Mouse (Mus musculus) midbrain, embryonic 10.5 days (tissue): Measurements from ENCODE around the gene Csrp1. TPM values are rescaled to one million over a fixed set of nuclear protein-coding genes. Genes with fewer than 3 reads are reported as not detected.

Source experiments
- DNase-seq: peaks from one replicate; pipeline ENCODE4 v3.0.0-alpha.2; 2017; ENCODE audit warnings: low spot score
- H3K27ac ChIP-seq: fragments of 300-500 bp; sonication (generic); replicated peaks from 2 replicates; pipeline ENCODE4 v1.5.1; 2016; ENCODE audit warnings: mild to moderate bottlenecking
- H3K27me3 ChIP-seq: fragments of 300-500 bp; sonication (generic); 2 replicates; pipeline ENCODE4 v1.6.1; 2016; ENCODE audit warnings: low read depth, mild to moderate bottlenecking; ENCODE audit not compliant: poor library complexity, severe bottlenecking
- H3K36me3 ChIP-seq: fragments of 300-500 bp; sonication (generic); 2 replicates; pipeline ENCODE4 v1.6.1; 2016; ENCODE audit warnings: mild to moderate bottlenecking, moderate library complexity
- H3K4me1 ChIP-seq: fragments of 300-500 bp; sonication (generic); 2 replicates; pipeline ENCODE4 v1.6.1; 2016
- H3K4me3 ChIP-seq: fragments of 300-500 bp; sonication (generic); 2 replicates; pipeline ENCODE4 v1.5.1; 2016; ENCODE audit warnings: mild to moderate bottlenecking, moderate library complexity
- H3K9me3 ChIP-seq: fragments of 300-500 bp; sonication (generic); replicated peaks from 2 replicates; pipeline ENCODE4 v1.6.1; 2016; ENCODE audit warnings: mild to moderate bottlenecking
- WGBS: fragments of 180-500 bp; shearing (Covaris S2); methylation state at CpG from one replicate; pipeline ENCODE4 v1.1.7; 2016; 5-methylcytosine and 5-hydroxymethylcytosine counted together
- polyA plus RNA-seq: library from polyadenylated mRNA; unstranded; fragments of >200 nt; fragmentation: Nextera tagmentation; extraction: Ambion mirVana; gene quantifications from 2 replicates; pipeline ENCODE4 v1.2.1, GENCODE M21; 2016

Gene Csrp1
- polyA plus RNA-seq, result 41.9 and 44.9 TPM in 2 replicates

- no peaks in the 10 kb centered on the region for H3K36me3 ChIP-seq
- no peak for DNase-seq
- no peak within 1 kb of the TSS for H3K4me3 ChIP-seq
- 0 out of 2 replicates have a peak, but pooled peaks cover 3% of the 10 kb centered on the region for H3K27me3 ChIP-seq
- no peak within 1 kb of the TSS for H3K27ac ChIP-seq
- H3K9me3 ChIP-seq, result no peaks in the 10 kb centered on the region
- WGBS, result 67% methylated on average over 6 of the region's 6 CpGs
- 0 out of 2 replicates have a peak, but pooled peaks cover 3% of the 10 kb centered on the region for H3K4me1 ChIP-seq
Observed at GRCm38 (mm10) chr1:135719983-135720382, at the start of gene Csrp1. Gene Csrp1, plus strand, starts transcription at chr1:135720061.

- 11% methylated on average over 13 of the region's 13 CpGs for WGBS
- H3K27me3 ChIP-seq, result peaks cover 8% of the 10 kb centered on the region; the same call in 1 of the 2 replicates
- peak; percentile 85 for DNase-seq
- peak overlapping the region; percentile 78 for H3K27ac ChIP-seq
- no peaks in the 10 kb centered on the region for H3K36me3 ChIP-seq
- no peaks in the 10 kb centered on the region for H3K9me3 ChIP-seq
- H3K4me1 ChIP-seq, result peaks cover 36% of the 10 kb centered on the region
- H3K4me3 ChIP-seq, result no peak overlapping the region
Observed at GRCm38 (mm10) chr1:135670397-135671130, 49.3 kb upstream of the Csrp1 start.

- DNase-seq, result no peak
- Histone ChIP-seq H3K4me1 (peaks cover 41% of the 10 kb centered on the region), H3K4me3 (no peak overlapping the region), H3K36me3 (no peaks in the 10 kb centered on the region), H3K9me3 (no peaks in the 10 kb centered on the region), H3K27me3 (peaks cover 8% of the 10 kb centered on the region; the same call in 1 of the 2 replicates), H3K27ac (no peak overlapping the region)
- WGBS, result 29% methylated on average over 1 of the region's 1 CpGs
Observed at GRCm38 (mm10) chr1:135671406-135671805, 48.5 kb upstream of the Csrp1 start.

- Histone ChIP-seq H3K27ac (no peak overlapping the region), H3K27me3 (peaks cover 8% of the 10 kb centered on the region; the same call in 1 of the 2 replicates), H3K9me3 (no peaks in the 10 kb centered on the region), H3K36me3 (no peaks in the 10 kb centered on the region), H3K4me3 (no peak overlapping the region), H3K4me1 (peaks cover 46% of the 10 kb centered on the region)
- no peak for DNase-seq
- WGBS, result 80% methylated on average over 8 of the region's 8 CpGs
Observed at GRCm38 (mm10) chr1:135671956-135672355, 47.9 kb upstream of the Csrp1 start.

- Histone ChIP-seq H3K9me3 (no peaks in the 10 kb centered on the region), H3K4me1 (peaks cover 50% of the 10 kb centered on the region), H3K27me3 (peaks cover 8% of the 10 kb centered on the region; the same call in 1 of the 2 replicates), H3K27ac (0 out of 2 replicates have a peak overlapping the region, but pooled peaks have one; percentile 4), H3K36me3 (no peaks in the 10 kb centered on the region), H3K4me3 (no peak overlapping the region)
- DNase-seq, result no peak
- 77% methylated on average over 4 of the region's 4 CpGs for WGBS
Observed at GRCm38 (mm10) chr1:135672374-135672773, 47.5 kb upstream of the Csrp1 start.

GRCm38 (mm10) chr1:135673423-135673822 lies 46.4 kb upstream of the Csrp1 start:
- peaks cover 49% of the 10 kb centered on the region for H3K4me1 ChIP-seq
- no peaks in the 10 kb centered on the region for H3K9me3 ChIP-seq
- DNase-seq, result no peak
- H3K27ac ChIP-seq, result no peak overlapping the region
- H3K4me3 ChIP-seq, result no peak overlapping the region
- H3K36me3 ChIP-seq, result no peaks in the 10 kb centered on the region
- peaks cover 8% of the 10 kb centered on the region; the same call in 1 of the 2 replicates for H3K27me3 ChIP-seq
- 80% methylated on average over 14 of the region's 14 CpGs for WGBS

- no peaks in the 10 kb centered on the region for H3K27me3 ChIP-seq
- no peaks in the 10 kb centered on the region for H3K9me3 ChIP-seq
- WGBS, result 24% methylated on average over 11 of the region's 11 CpGs
- no peak overlapping the region for H3K4me3 ChIP-seq
- peaks cover 31% of the 10 kb centered on the region for H3K4me1 ChIP-seq
- H3K36me3 ChIP-seq, result no peaks in the 10 kb centered on the region
- H3K27ac ChIP-seq, result no peak overlapping the region
- DNase-seq, result no peak
Observed at GRCm38 (mm10) chr1:135675449-135676129, 44.3 kb upstream of the Csrp1 start.

GRCm38 (mm10) chr1:135676247-135676646 lies 43.6 kb upstream of the Csrp1 start:
- 83% methylated on average over 10 of the region's 10 CpGs for WGBS
- H3K9me3 ChIP-seq, result no peaks in the 10 kb centered on the region
- no peaks in the 10 kb centered on the region for H3K27me3 ChIP-seq
- no peak for DNase-seq
- H3K4me3 ChIP-seq, result no peak overlapping the region
- no peak overlapping the region for H3K27ac ChIP-seq
- no peaks in the 10 kb centered on the region for H3K36me3 ChIP-seq
- peaks cover 28% of the 10 kb centered on the region for H3K4me1 ChIP-seq

- no peaks in the 10 kb centered on the region for H3K9me3 ChIP-seq
- no peaks in the 10 kb centered on the region for H3K27me3 ChIP-seq
- H3K27ac ChIP-seq, result peak overlapping the region; percentile 46; the same call in 1 of the 2 replicates
- H3K4me1 ChIP-seq, result peaks cover 28% of the 10 kb centered on the region
- 55% methylated on average over 8 of the region's 8 CpGs for WGBS
- no peak for DNase-seq
- H3K4me3 ChIP-seq, result no peak overlapping the region
- H3K36me3 ChIP-seq, result no peaks in the 10 kb centered on the region
Observed at GRCm38 (mm10) chr1:135676938-135677682, 42.8 kb upstream of the Csrp1 start.

GRCm38 (mm10) chr1:135678145-135678544 lies 41.7 kb upstream of the Csrp1 start:
- H3K4me3 ChIP-seq, result no peak overlapping the region
- DNase-seq, result no peak
- H3K27me3 ChIP-seq, result no peaks in the 10 kb centered on the region
- peaks cover 23% of the 10 kb centered on the region for H3K4me1 ChIP-seq
- 85% methylated on average over 6 of the region's 6 CpGs for WGBS
- H3K36me3 ChIP-seq, result no peaks in the 10 kb centered on the region
- no peaks in the 10 kb centered on the region for H3K9me3 ChIP-seq
- H3K27ac ChIP-seq, result no peak overlapping the region

GRCm38 (mm10) chr1:135680716-135681115 lies 39.1 kb upstream of the Csrp1 start:
- no peak overlapping the region for H3K27ac ChIP-seq
- no peak for DNase-seq
- WGBS, result 82% methylated on average over 4 of the region's 4 CpGs

GRCm38 (mm10) chr1:135681122-135681521 lies 38.7 kb upstream of the Csrp1 start:
- peaks cover 23% of the 10 kb centered on the region for H3K27me3 ChIP-seq
- no peaks in the 10 kb centered on the region for H3K36me3 ChIP-seq
- no peak overlapping the region for H3K4me3 ChIP-seq
- WGBS, result 81% methylated on average over 8 of the region's 8 CpGs
- DNase-seq, result no peak
- H3K9me3 ChIP-seq, result no peaks in the 10 kb centered on the region
- H3K27ac ChIP-seq, result no peak overlapping the region
- H3K4me1 ChIP-seq, result peaks cover 22% of the 10 kb centered on the region

More at GRCm38 (mm10) chr1:135680716-135681115, 39.1 kb upstream of the Csrp1 start:
- H3K4me3 ChIP-seq, result no peak overlapping the region
- H3K4me1 ChIP-seq, result peaks cover 22% of the 10 kb centered on the region
- H3K9me3 ChIP-seq, result no peaks in the 10 kb centered on the region
- H3K27me3 ChIP-seq, result peaks cover 19% of the 10 kb centered on the region
- H3K36me3 ChIP-seq, result no peaks in the 10 kb centered on the region
